Mouse (Mus musculus) cerebellum, adult 18-20 months (tissue): ENCODE data around the gene Opcml.

ENCODE experiments used
- DNase-seq, 2 experiments: peaks; one replicate each; pipeline ENCODE4 v3.0.0; 2021

The Opcml gene

DNA sequence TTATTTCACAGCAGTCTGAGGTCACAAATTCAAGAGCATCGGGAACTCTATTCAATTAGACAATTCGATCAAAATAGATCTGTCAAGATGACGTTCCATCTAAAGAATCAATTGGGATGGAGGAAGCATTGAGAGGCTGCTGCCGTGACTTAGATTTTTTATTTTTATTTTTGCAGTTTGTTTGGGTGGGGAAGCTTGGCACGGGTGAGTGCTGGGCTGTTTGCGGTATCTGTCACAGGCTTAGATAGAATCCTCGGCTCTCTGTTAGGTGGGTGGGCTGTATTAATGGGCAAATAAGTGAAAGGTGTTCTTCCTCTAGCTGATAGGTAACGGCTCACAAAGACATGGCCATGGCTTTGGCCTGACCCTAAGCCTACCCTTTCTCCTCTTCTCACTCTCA is 654.4 kb downstream of the Opcml start:
- DNase-seq = no peak

DNA sequence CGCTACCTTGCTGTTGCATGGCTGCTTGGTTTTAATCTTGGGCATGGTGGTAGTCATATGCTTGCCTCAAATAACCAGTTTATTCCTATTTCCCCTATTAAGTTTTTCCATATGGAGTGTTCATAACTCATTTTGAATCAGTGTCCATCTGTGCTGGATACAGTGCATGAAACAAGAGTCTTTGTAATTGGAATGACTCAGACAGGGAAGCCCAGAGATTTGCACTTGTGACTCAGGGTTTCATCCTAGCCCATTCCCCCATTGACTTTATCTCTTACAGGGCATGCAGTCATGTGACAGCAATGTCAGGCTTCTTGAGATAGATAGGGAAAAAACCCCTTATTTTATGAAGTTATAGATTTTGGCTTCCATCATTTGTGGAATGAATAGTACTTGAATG is 655.3 kb downstream of the Opcml start:
- no peak for DNase-seq

DNA sequence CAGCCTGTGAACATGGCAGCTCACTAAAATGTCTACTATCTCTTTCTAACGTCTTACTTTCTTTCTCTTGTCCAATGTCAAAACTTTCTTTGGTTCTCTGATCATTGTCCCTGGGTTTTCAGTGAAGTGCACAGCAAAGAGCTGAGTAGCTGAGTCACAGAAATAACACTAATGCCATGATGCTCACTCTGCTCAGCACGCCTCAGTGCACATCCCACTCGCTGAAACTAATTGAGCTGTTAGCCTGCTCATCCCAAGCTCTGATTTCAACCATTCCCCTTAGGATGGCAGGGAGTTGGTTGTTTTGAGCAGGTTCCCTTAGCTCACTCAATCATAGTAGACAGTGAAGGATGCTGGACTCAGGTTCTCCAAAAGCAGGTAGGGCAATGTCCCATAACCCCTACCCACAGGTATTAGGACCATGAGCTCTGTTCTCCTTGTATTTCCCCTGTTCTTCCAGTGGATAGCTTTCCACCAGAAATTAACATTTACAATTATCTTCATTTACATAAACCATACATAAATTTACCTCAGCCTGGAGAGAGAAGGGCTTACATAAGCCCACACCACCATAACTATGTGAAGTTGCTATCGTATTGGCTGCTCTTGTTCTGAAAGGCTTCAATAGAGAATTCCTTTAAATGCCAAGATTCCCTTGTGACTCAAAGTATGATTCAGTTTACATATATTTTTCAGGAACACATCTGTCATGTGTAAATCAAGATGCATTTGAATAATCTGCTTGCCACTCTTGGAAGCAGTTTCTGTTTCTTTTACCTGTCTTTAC is 655.9 kb downstream of the Opcml start:
- DNase-seq = no peak

DNA sequence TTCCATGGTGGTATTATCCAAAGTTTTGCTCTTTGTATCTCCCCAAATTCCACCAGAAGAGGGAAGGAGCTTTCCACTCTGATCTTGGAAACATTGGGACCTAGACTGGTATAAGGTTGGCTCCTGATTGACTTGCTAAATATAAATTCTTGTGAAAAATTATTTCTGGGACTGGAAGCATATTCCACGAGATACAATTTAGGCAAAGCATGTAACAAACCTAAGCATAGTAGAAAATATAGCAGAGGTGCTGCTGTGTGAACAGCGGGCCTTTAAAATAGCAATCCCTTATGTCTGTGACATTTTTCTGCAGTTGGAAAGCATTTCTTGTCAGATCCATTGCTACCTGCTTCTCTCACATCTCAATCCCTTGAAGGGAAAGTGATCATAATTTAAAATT is 661.9 kb downstream of the Opcml start:
- DNase-seq = no peak

DNA sequence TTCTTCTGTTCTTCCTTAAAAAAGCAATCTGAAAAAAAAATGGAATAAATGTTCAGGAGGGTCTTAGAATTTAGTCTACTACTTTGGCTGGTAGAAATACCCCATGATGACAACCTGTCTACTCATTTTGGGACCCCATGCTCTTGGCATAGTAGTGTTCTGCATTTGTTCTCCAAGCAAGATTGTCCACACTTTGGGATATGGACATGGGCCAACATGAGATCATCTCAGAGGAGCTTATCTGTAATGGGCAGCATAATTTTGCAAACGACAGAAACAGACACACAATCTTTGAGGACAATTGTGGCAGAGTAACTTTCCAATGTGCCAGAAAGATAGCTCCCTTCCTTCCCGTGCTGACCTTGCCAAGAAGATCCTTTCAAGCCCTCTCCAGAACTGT is 662.5 kb downstream of the Opcml start:
- DNase-seq = no peak

DNA sequence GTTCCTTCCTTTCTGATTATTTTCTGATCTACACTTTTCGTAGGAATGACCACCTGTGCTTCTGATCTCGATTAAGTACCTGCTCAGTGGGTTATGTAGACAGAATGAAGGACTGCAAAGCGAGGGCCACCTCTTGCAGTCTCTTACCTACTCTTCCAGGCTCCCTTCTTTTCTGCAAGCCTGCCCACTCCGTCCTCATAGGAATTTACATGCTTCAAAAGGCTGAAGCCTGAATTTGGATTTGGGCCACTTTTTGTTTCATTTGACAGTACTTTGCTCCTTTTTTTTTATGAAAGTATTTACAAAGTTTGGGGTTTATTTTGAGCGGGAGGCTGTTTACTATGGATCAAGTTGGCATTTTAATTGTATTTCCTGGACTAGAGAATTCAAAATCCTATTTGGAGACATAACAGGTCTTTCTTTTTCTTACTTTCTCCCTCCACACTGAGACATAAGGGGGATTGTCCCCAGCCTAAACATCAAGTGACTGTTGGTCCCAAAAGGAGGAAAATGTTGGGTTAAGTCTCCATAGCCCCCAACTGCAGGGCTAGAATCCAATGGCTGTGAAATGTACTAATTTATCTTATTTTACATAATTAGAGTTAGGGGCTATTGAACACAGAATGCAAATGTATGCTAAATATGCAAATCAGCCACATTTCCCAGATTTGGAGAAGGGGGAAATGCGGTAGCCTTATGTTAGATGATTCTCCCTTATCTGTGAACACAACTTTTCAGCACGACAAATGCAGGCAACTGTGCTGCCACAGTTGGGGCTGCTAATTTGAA is 667.6 kb downstream of the Opcml start:
- DNase-seq = no peak

DNA sequence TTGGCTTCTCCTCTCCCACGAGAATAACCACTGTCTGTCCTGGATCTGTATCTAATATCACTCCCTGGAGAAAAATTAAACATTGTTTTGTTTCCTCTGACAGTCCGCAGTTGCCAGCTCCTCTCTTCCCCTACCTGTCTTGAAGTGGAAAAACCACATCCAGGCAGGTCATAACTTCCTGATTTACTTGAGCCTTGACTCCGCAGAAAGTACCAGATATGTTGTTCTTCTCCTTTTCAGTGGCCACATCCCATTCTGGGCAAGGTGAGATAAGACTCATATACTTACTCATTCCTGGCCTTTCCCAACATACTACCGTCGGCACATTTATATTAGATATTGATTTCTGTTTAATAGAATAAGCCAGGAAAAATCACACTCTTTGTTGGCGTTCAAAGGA is 673.0 kb downstream of the Opcml start:
- DNase-seq = no peak

DNA sequence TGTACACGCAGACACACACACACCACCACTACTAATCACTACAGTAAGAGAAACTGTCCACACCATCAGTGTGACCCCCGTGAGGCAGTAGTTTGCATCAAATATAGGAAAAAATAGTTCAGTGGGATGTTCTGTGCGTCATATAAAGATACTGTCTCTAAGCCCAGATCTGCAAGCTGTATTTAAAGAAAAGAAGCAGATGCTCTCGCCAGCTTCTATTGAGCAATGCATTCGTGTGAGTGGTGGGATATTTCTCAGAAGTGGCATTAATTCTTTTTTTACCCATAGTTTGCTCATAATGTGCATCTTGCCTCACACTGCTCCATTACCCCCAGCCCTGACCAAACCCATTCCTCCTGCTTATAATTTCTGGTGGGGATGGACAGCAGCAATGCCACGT is 678.8 kb downstream of the Opcml start:
- DNase-seq = no peak

DNA sequence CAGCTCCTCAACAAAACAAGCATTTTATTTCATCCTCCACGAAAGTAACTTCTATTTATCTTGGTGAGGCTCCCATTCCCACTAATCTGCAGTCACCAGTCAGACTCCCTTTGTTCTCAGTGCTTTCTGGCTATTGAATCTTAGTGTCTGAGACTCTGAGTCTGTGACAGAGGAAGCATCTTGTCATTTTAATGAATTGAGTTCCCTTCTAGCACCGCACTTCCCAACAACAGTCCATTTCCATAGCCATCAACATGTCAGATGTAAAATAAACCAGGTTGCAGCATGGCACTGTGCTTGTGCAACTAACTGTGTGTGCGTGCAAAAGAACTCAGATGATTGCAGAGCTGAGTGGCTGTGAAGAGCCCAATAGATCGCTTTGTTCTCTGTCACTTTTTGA is 680.9 kb downstream of the Opcml start:
- no peak for DNase-seq

DNA sequence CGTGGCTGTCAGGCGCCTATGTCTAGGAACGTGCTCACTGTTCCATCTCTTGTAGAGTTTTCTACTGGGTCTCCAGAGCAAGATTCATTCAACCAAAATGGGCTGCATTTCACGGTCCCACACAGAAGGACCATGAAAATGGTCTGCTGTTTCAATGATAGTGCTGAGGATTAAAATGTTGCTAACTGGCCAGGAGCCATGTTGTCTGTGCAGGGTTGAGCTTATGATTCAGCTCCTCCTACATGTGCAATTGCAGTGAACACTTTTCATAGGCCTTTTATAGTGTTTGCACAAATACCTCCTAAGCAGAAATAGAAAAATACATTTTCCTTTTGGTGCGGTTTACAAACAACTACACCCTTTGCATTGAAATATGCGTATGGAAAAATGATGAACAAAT is 684.0 kb downstream of the Opcml start:
- no peak for DNase-seq

DNA sequence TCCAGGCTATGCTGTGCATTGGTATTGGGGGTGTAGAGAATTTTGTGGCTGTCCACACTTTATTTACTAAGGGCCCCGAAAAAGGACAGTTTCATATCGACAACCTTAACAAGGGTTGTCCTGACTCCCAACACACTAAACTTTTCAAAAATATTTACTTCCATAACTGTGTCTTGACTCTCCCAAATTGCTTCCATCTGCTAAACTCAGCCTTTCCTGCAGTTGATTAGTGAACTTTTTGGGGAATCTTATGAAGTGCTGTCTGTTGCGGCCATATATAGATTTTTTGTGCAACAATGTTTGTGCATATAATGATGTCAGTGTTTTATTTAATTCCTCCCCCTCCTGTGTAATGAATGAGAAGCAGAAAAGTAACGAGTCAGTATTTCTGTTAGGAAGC is 690.7 kb downstream of the Opcml start:
- no peak for DNase-seq

DNA sequence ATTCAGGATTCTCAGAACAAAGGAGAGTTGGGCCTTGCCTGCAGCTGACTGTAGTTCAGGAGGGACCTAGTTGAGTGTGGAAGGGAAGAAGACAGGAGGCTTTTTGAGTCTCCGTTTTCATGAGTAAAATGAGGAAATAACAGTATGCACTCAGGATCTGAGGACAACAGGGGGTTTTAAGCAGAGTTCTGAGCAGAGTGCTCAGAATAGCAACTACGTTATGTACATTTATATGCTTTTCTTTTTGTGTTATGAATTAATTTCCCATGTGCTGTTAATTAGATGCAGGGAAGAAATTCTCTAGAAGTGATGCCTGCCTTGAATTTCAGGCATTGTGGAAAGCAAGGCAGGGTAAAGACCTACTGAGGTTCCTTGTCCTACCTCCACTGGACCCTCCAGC is 697.9 kb downstream of the Opcml start:
- no peak for DNase-seq

DNA sequence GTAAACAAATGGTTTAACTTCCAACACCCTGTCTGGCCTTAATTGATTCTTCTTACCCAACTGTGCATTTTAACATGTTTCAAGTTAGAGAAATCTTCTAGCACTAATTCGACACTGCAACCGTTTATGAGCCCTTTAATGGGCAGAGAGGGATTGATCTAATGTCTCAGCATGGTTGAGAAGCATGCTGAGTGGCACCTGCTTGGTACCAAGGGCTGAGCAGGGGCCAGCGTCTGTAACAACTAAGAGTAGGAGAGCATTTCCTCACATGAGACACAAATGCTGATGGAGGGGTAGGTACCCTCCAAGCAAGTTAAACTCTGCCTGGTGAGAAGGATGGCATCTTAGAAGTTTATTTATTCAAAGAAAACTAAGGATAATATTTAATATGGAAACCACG is 699.3 kb downstream of the Opcml start:
- peak; percentile 44 to 47 for DNase-seq

DNA sequence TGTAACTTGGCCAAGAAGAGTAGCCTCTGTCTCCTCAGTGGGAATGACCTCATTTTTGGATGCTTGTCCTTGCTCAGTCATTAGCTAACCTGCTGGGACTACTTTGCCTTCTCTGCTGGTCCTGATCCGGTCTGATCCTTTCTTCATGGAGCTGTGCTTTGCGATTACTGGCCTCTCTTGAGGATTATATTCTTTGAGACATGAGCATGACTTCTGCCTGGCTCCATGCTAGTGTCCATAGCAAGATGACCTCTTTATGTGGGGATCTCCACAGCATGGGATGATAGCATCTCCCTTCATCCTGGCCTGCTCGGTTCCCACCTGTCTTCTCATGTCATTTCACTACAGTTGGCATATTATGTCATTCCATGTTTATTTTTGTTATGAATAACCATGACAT is 699.8 kb downstream of the Opcml start:
- DNase-seq = peak; percentile 59 to 70

DNA sequence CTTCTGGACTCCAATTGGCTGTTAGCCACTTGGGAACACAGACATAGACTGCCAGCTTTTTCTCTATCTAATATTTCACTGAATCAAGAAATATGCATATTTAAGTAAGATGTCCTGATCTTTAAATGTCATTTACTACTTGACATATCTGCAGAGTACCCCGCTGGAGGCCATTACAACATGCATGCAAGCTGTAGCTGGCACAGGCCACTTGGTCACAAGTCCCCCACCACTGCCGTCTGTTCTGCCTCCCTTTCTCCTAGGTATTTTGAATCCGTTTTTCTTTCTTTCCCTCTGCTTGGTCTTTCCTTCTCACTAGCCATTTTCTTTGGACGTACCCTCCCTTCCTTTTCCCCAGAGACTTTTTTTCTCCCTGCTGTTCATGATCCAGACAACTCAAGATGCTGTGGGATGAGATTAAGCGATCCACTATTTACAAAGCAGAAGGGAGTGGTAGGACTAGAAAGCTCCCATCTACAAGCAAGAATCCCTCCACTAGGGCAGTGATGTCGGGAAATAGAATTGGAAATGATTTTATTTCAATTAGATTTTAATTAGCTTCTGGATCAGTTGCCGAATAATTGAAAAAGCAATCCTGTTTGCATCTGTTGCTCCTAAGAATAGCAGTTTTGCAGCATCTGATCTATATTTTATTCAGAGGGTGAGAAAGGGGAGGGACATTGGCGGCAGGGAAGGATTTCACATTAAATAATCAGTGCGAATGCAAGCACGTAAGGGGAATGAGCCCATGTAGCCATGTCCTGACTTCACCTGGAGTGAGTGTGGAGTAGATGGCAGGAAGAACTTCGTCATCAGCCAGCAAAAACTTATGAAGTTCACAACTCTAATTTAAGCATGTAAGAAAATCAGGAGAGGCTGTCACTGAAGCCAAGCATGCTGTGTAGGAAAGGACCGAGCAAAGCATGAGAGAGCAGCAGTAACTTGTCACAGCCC is 709.5 kb downstream of the Opcml start:
- peak in 1 of 2 experiments; percentile 28 for DNase-seq

DNA sequence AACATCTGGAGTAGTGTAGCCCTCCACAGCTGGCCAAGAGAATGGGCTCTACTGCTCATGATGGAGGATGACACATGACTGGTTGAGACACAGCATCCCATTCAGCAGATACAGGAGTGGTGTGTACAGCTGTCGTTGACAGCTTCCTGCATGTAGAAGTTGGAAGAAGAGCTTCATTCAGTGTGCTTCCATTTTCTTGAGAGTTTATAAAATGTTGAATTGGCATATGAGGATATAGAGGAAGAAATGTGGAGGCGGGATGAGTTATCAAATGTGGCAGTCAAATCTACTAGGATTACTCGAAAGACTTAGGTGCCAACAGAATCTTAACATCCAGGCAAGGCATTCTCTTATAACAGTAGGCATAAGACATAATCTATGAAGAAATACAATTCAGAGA is 723.3 kb downstream of the Opcml start:
- no peak for DNase-seq

DNA sequence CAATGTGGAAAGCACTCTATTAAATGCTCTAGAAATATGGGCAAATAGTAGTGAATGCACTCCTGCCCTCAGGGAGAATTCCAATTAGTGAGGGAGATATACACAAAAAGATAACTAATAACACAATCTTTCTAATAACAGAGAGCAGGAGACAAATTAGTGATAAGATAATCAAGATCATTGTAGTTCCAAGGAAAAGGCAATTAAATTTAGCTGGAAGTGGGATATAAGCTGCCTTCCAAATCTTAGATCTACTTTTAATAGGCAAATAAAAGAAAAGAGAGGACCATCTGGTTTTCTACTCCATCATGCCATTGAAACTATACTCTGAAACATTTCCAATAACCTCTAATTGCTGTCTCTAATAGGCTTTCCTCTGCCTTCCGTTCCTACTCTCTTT is 742.6 kb downstream of the Opcml start:
- no peak for DNase-seq

DNA sequence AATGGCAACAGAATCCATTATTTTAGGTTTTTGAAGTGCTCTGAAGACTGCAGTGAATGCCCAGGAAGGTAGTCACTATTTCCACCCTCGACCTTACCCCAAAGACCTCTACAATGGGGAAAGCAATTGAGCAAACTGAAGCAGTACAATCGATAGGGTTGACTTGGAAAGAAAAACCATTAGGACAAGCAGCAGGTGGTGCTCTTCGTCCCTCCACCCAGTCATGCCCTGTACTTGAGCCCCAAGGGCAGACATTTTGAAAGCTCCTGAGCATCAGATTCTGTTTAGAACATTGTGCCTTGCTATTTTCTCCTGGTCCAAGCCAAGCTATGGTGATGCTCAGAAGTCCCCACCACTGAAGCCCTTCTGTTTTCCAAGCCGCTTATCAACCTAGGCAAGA is 744.4 kb downstream of the Opcml start:
- no peak for DNase-seq

DNA sequence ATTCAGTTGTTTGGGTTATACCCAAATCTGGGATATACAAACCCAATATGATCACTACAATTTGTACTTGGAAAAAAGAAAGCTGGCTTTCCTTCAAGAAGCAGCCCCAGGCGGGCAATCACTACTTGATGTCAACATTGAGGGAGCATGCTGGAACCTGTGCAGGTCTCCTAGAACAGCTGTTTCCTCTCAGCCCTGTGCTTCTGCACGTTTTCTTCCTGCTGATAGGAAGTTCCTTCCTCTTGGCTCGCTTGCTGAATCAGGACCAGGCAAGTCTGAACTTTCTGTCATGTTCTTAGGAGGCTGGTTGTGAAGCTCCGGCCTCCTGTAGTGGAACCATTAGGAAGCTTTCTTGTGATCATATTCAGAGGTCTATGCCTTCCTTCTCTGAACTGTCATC is 746.1 kb downstream of the Opcml start:
- no peak for DNase-seq

DNA sequence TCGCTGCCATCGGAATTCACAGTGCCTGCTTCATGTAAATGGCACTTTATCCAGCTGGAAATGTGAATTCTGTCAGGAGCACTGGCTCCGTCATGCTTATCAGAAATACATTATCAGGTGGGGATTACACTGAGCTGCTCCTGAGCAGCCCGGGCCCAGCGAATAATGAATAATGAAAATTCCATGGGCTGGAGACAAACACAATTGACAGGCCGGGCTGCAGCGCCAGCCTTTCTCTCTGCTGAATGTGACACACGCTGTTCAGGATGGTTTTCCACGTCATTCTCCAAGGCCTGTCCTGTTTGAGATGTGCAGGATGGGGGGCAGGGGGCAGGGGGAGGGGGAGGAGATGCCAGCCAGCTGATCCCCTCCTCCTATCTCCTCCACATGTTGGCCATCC is 757.6 kb downstream of the Opcml start:
- DNase-seq = no peak

DNA sequence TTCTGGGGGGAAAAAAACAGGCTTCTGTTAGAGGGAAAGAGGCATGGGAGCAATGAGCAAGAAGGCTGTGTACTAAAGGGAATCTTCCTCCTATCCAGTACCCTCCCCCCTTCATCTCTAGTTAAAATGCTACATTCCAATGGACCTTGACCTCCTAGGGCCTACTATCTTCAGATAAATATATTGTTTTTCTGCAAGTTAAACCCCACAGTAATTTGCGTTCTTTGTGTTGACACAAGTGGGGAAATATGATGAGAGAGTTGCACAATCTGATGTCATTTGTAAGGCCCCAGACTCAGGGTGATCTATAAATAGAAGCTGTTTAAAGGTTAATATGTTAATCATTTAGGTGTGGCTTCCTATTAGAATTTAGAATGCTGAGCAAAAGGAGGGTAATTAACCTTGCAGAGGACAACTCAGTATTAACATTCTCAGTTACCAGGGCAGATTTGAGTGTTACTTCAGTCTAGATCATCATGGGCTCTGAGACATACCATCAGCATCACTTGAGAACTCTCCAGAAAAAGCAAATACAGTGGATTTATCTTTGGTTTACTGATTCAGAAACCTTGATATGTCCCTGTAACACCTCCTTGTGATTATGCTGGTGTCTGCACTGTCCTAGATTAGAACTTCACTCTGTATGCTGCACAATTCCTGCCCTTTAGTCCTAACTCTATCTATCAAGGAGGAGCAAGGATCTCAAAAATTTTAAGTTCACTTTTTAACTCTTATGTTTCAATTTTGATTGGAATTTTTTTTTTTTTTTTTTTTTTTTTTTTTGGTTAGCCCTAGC is 762.0 kb downstream of the Opcml start:
- no peak for DNase-seq

DNA sequence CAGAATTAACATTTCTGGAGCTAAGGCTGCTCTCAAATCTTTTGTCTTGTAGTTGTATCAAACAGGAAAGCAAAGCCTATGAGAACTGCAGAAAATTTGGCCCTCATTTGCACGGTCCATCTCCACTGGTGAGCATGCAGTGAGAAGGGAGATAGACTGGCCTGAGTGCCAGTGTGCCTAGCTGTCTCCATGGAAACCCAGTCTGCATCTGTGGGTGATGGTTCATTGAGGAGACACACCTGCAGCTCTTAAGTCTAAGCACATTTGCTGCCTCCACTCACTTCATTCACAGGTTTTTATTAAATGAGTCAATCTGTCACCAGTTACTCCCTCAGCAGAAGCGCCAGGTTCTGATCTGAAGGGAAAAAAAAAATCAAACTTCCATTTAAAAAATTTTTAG is 768.1 kb downstream of the Opcml start:
- DNase-seq = no peak

DNA sequence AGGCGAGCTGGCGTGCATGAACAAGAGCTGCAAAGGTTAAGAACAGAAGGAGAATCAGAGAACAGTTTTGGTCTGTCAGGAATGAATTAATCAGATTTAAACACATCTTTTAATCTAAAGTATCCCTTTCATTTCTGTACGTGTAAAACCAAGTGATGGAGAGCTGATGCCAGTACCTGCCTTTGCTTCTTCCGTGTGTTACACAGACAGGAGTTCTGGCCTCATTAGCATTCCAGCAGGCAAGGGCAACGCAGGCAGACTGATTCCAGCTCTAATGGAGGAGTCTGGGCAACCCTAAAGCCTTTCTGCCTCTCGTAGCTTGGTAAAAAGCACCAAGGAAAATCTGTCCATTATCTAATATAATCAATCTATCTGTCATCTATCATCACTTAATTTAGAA is 771.2 kb downstream of the Opcml start:
- no peak for DNase-seq
